In genomic region chr5:97601384-97601783, GRCm38 (mm10) we compare ENCODE assay signal across 18 mouse cellular contexts.
"Had no signal": no experiment of that assay in that cellular context is flagged by ENCODE, and none has a peak within 500 bp of the region (broad histone marks: within the 10 kb centered on the region; RNA-seq: fewer than 3 reads in every experiment).

No protein-coding gene starts in this region.

- H3K9ac ChIP-seq: liver, embryonic 15.5 days; midbrain, embryonic 12.5 days; neural tube, embryonic 13.5 days; neural tube, embryonic 15.5 days; stomach, embryonic 15.5 days had no signal

- H3K9me3 ChIP-seq: liver, embryonic 15.5 days; midbrain, embryonic 10.5 days; midbrain, embryonic 12.5 days; neural tube, embryonic 13.5 days; neural tube, embryonic 15.5 days; stomach, embryonic 15.5 days had no signal

- H3K27me3 ChIP-seq: liver, embryonic 15.5 days; midbrain, embryonic 12.5 days; neural tube, embryonic 13.5 days; neural tube, embryonic 15.5 days; stomach, embryonic 15.5 days had no signal

- H3K36me3 ChIP-seq: liver, embryonic 15.5 days; midbrain, embryonic 10.5 days; midbrain, embryonic 12.5 days; neural tube, embryonic 13.5 days; neural tube, embryonic 15.5 days; stomach, embryonic 15.5 days had no signal

- H3K4me2 ChIP-seq: liver, embryonic 15.5 days; midbrain, embryonic 12.5 days; neural tube, embryonic 13.5 days; neural tube, embryonic 15.5 days; stomach, embryonic 15.5 days had no signal

- DNase-seq: lung, adult 2 months; midbrain, embryonic 14.5 days; right cerebral cortex, adult 18-20 months; right cerebral cortex, postnatal 25 days; right cerebral cortex, postnatal 4 days; spleen, adult 18-20 months; thymus, adult 2 months; thymus, postnatal 25 days; thymus, postnatal 4 days had no signal

- H3K4me1 ChIP-seq: liver, embryonic 15.5 days; midbrain, embryonic 10.5 days; midbrain, embryonic 12.5 days; neural tube, embryonic 13.5 days; neural tube, embryonic 15.5 days; stomach, embryonic 15.5 days had no signal

- H3K27ac ChIP-seq: liver, embryonic 15.5 days; midbrain, embryonic 10.5 days; midbrain, embryonic 12.5 days; neural tube, embryonic 13.5 days; neural tube, embryonic 15.5 days; stomach, embryonic 15.5 days; stomach, postnatal 0 days had no signal

- H3K4me3 ChIP-seq: liver, embryonic 15.5 days; midbrain, embryonic 10.5 days; midbrain, embryonic 12.5 days; myocyte; neural tube, embryonic 13.5 days; neural tube, embryonic 15.5 days; stomach, embryonic 15.5 days had no signal

- ATAC-seq: midbrain, embryonic 16.5 days had no signal
